Mouse (Mus musculus) stomach, postnatal 0 days (tissue): ENCODE results near the gene Cpsf3.

ENCODE experiments used
- CTCF ChIP-seq: IDR thresholded peaks from 2 replicates; pipeline ENCODE4 v1.5.1; 2016; ENCODE audit warnings: antibody characterized with exemption, low read depth, mild to moderate bottlenecking, moderate library complexity
- EP300 ChIP-seq: optimal IDR thresholded peaks from 2 replicates; pipeline ENCODE3; 2016; ENCODE audit warnings: antibody characterized with exemption

DNA sequence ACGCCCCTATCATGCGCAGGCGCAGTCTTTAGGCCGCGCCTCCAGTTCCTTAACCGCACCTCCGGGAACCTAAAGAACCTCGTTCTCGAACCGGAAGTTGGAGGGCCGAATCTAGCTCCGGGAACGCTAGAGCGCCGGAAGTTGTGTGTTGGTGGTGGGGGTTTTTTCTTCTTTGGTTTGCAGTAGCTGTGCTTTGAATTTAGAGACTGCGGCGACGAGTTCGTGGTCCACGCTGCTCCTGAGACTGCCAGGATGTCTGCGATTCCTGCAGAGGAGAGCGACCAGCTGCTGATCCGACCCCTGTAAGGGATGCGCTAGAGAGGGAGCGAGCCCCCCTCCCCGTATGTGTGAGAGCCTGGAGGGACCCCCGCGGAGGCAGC, 1.0 kb downstream of the Cpsf3 start, which contains the start of gene Itgb1bp1:
- TF ChIP-seq CTCF (no peak), EP300 (no peak)
